Mouse (Mus musculus): ENCODE data around the gene Dvl2. TPM values are rescaled to one million over a fixed set of nuclear protein-coding genes. Genes with fewer than 3 reads are reported as not detected.
A peak's percentile ranks its signal among the peaks of the same experiment; 100 is the strongest.

The Dvl2 gene
- total RNA-seq, 2 experiments from 2014 or later: 28.6 to 32.9 TPM

DNA sequence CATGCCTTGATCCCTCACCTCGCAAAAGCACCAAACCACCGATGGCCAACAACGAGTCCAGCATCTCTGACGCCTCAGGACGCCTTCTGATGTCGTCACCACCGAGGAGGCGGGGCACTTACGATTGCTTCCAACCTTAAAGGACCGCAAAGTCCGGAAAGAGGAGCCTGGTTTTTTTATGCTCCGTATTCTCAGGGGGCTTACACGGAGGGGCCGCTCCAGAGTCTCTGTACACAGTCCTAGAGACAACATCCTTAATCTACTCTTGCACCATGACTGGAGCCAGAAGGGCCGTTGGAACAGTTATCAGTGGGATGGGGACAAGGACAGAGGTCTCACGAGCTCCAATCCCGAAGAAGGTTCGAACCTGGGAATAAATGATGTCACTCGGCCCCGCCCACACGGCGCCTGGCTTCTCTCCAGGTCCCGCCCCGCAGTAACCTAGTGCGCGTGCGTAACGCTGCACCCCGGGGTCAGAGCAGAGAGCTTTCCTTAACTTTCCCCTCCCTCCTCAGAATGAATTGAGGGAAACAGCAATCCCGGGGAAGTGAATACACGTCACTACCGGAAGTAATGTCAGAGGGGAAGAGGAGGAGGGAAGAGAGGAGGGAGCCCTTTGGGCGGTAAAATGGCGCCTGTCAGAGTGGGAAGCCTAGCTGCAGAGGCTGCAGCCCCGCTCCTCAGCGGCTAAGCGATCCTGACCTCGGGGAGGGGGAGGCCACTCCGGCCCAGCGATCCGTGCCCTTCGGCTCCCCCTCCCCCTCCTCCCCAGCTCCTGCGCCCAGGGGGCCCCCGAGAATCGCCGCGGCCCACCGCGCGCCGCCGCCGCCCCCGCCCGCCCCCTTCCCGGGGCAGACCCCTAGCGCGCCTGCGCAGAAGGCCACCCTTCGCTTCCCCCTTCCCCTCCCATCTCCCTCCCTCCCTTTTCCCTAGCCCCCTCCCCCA lies 19.9 kb upstream of the Dvl2 start:
- peak; percentile 96 to 98 for DNase-seq (ENCODE audit: low spot score in 2 of 2)

DNA sequence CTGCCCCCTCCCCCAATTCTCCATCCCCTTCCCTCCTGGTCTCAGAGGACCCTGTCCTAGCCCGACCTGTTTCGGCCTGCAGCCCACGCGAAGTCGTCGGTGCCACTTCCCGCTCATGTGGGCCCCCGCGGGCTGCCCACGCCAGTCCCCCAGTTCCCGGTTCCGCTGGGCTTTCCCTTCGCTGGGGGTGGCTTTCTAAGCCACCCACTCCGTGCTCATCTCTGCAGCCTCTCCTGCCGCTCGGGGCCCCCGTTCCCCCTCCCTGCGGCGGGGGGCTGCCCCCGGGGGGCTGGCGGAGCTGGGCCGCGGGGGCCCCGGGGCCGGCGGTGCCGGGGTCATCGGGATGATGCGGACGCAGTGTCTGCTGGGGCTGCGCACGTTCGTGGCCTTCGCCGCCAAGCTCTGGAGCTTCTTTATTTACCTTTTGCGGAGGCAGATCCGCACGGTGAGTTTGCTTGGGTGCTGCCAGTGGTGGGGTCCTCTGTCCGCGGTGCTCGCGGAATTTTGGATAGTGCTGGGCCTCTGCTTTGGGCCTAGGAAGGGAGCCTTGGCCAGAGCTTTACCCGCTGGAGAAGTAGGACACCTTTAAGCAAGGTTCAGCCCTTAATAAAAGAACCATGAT lies 19.1 kb upstream of the Dvl2 start, which contains the start of gene Ctdnep1:
Ctdnep1 (plus strand) TSS at position 16 of the 622 bp plus-strand sequence.
- DNase-seq (ENCODE audit: low spot score in 2 of 2): peak in 1 of 2 experiments; percentile 43

DNA sequence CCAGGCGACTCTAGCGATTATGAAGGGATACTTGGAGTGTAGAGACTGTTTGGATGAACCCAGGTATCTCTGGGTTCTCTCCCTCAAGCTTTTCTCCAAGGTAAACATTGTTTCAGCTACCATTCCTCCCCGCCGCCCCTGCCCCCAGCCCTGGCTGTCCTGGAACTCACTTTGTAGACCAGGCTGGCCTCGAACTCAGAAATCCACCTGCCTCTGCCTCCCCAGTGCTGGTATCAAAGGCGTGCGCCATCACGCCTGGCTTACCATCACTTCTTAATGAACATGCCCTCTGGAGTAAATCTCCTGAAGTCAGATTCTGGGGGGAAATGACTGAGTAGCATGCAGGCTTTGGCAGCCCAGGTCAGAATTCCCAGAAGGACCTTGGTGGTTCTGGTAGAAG lies 18.2 kb upstream of the Dvl2 start, which contains the start of gene Elp5:
Elp5 (minus strand) TSS at position 293 of the 400 bp plus-strand sequence.
- DNase-seq (ENCODE audit: low spot score in 2 of 2): no peak

DNA sequence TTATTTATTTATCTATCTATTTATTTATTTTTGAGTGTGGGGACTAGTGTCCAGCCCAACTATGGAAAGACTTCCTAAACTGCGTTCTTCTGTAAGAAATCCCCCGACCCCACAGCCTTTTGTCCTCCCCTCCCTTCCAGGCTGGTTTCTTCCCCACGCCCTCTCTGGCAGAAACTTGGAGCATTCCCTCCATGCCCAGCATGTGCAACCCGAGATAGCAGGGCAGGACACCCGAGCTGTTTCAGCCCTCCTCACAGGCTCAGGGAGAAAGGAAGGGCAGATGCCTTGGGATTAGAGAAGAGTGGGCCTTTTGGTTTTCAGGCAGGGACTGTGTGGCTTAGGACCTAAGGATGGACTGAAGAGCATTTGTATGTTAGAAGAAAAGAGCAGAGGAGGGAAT lies 17.5 kb upstream of the Dvl2 start:
- DNase-seq (ENCODE audit: low spot score in 2 of 2): no peak

DNA sequence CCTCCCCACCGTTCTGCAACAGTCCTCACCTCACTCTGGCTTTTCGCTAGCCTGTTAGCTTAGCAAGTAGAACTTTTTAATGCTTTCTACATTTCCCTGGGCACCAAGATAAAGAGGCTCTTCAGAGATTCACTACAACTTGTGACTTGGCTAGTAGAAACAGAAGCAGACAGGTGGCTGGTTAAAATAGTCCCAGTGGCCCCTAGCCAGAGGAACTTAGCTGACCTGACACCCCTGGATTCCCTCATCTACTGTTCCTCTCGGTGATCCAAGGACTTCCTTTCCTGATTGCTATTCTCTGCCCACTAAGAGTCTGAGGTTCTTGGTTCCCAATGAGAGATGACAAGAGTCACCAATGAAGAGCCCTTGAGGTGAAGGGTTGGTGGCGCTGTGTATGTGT lies 17.0 kb upstream of the Dvl2 start:
- DNase-seq (ENCODE audit: low spot score in 2 of 2): no peak

- DNase-seq (ENCODE audit: low spot score in 2 of 2): no peak
These were observed 16.0 kb upstream of the Dvl2 start for GRCm38 (mm10) chr11:69984431-69984830.

DNA sequence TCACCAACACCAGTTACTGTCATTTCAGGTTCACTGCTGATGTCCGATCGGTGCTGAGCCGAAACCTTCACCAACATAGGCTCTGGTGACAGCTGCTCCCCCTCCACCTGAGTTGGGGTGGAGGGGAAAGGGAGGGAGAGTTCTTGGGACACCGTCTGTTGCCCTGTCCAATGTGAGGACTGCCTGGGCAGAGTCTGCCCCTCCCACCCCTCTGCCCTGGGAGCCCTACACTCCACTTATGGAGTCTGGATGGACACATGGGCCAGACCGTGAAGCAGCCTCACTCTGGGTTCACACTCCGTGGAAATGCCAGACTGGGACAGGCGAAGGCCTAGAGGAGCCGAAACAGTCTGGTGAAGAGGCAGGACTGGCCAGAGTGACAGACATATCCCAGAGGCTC lies 10.4 kb upstream of the Dvl2 start:
- no peak for DNase-seq (ENCODE audit: low spot score in 2 of 2)

- peak; percentile 95 to 96 for DNase-seq (ENCODE audit: low spot score in 2 of 2)
These were observed 9.3 kb upstream of the Dvl2 start, which contains the start of gene Gabarap for GRCm38 (mm10) chr11:69990850-69991691. Gabarap (plus strand) TSS chr11:69991143.

GRCm38 (mm10) chr11:69991711-69992110 lies 8.7 kb upstream of the Dvl2 start:
- DNase-seq (ENCODE audit: low spot score in 2 of 2): no peak

DNA sequence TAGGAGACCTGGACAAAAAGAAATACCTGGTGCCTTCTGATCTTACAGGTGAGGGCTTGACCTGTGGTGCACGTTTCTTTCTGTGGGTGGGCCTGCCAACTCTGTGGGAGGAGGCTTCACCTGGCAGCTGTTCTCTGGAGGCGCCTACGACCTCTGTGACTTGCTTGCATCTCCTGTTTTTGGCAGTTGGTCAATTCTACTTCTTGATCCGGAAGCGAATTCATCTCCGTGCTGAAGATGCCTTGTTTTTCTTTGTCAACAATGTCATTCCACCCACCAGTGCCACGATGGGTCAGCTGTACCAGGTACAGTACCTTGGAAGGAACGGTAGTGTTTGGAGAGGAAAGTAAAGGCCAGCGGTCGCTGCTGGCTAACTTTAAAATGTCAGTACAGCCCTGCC lies 8.0 kb upstream of the Dvl2 start:
- DNase-seq (ENCODE audit: low spot score in 2 of 2): no peak

DNA sequence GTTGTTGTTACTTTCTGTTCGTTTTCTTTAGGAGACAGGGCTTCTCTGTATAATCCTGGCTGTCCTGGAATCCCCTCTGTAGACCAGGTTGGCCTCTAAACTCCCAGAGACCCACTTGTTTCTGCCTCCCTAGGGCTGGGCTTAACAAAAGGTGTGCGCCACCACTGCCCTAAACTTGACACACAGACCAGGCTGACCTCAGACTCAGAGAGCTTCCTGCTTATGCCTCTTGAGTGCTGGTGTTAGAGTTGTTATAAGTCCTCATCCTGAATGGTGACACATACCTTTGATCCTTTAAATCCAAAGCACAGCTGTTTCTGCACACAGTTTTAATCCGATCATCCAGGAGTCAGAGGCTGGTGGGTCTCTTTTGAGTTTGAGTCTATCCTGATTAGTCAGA lies 7.5 kb upstream of the Dvl2 start:
- DNase-seq (ENCODE audit: low spot score in 2 of 2): no peak

- DNase-seq (ENCODE audit: low spot score in 2 of 2): no peak
These were observed 5.8 kb upstream of the Dvl2 start for GRCm38 (mm10) chr11:69994401-69995090.

DNA sequence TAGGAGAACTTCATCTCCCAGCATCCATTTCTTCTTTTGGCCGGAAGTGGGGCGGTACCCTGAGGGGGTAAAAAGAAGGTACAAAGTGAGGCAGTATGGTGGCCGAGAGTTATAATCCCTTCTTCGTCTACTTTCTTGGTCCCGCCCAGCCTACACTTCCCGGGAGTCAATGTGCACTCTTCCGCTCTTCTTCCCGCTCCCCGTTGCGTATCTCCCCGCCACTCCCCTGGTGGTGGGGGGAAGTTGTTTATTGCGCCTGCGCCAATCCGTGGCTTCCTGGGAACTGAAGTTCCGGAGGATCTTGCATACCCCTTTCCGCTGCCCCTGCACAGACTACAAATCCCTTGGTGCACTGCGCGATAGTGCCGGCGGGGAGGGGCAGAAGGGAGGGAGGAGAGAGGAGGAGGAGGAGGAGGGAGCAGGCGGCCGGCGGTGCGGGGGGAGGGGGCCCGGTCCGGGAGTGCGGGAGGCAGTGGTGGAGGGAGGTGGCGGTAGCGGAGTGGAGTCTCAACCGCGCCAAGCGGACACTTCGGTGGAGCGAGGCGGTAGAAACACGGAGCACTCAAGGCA lies 4.9 kb upstream of the Dvl2 start, which contains the start of gene Phf23:
Phf23 (plus strand) TSS at position 387 of the 570 bp plus-strand sequence.
- DNase-seq (ENCODE audit: low spot score in 2 of 2): peak; percentile 95 to 97

DNA sequence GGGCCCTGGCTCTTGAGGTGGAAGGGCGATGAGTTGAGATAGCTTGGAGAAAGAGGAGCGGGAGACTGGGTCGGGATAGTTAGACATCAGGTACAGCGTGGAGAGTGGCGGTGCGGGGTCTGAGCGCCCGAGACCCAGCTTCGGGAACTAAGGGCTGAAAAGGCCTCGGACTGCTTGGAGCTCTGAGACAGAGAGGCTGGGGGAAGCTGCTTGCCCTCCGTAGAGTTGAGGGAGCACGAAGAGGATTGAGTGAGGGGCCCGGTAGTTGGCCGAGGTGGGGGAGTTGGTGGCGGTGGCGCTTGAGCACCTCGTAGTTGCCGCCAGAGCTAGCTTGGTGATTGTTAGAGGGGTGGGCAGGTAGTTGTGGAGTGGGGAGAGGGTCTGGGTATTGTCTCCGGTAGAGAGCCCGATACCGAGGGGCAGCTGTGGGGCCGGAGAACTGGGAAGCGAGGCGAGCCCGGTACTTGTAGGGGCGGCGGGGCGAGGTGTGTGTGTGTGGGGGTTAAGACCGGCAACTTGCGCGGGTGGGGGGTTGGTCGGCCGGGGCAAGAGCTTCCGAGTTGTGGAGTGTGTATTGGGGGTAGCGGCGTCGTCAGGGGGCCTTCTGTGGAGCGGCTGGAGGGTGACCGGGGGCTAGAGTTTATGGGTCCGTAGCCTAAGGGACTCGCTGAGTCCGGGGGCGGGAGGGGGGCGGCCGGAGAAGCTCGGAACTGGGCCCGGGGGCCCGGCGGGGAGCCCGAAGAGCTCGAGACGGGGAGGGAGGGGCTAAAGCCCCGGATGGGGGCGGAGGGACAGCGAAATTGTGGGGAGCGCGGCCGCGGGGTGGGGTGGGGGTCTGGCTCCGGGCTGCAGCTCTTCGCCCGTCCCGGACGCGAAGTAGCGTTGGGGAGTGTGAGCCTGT lies 4.0 kb upstream of the Dvl2 start:
- peak in 1 of 2 experiments; percentile 34 for DNase-seq (ENCODE audit: low spot score in 2 of 2)

DNA sequence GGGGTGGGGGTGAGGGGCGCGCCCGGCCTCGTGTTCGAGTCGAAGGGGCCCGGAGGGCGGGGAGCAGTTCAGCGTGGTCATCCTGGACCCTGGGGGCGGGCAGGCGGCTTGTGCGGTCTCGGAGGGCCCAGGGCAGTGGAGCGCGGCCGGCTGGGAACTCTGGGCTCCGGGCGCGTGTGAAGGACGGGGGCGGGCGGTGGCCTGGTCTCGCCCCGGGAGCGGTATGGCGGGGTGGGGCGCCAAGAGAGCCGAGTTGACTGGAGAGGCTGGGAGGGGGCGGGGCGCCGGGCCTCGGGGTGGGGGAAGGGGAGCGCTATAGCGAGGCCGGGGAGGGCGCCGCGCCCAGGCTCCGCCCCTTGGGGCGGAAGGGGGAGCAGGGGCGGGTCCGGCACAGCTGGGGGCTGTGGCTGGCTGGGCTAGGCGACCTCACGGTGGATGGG lies 3.3 kb upstream of the Dvl2 start:
- peak; percentile 63 to 69 for DNase-seq (ENCODE audit: low spot score in 2 of 2)

DNA sequence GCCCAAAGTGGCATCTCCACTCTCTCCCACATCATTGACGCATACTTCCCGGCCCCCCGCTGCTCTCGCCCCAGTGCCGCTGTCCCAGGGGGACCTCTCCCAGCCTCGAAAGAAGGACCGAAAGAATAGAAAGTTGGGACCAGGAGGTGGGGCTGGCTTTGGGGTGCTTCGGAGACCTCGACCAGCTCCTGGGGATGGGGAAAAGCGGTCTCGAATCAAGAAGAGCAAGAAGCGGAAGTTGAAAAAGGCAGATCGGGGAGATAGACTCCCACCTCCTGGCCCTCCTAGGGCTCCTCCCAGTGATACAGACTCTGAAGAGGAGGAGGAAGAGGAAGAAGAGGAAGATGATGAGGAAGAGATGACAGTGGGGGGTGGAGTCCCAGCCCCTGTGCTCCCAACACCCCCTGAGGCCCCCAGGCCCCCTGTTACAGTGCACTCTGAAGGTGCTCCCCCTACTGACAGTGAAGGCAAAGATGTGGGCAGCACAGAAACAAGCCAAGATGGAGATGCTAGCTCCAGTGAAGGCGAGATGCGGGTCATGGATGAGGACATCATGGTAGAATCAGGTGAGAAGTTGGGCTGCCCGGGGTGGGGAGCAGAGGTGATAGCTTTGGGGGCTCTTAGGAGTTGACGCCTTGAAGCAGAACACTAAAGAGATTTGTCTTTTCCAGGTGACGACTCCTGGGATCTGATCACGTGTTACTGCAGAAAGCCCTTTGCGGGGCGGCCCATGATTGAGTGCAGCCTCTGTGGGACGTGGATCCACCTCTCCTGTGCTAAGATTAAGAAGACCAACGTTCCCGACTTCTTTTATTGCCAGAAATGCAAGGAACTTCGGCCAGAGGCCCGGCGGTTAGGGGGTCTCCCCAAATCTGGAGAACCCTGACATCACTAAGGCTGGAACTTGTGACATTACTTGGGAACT lies 1.6 kb upstream of the Dvl2 start:
- DNase-seq (ENCODE audit: low spot score in 2 of 2): peak in 1 of 2 experiments; percentile 3

DNA sequence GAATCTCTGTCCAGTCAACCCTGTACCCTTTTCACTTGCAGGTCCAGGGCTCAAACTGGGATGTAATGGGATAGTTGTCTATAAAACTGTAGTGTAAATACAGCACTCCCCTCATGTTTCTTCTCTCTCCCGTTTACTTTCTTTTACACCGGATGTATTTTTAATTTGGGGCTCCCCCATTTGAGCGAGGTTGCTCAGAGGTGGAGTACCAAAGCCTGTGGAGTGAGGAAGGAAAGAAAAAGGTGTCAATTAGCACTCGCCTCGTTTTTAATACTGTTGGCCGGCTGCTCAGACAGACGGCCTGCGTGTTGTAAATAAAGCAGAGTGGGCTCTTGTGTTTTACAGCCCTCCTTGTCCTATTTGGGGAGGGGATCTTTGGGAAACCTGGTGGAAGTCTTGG lies 729 bp upstream of the Dvl2 start:
- no peak for DNase-seq (ENCODE audit: low spot score in 2 of 2)

- DNase-seq (ENCODE audit: low spot score in 2 of 2): no peak
These were observed 764 bp downstream of the Dvl2 start for GRCm38 (mm10) chr11:70001159-70001558.

All from left cerebral cortex, adult 18-20 months (tissue).